Mouse (Mus musculus) lung, adult 2 months (tissue): ENCODE measurements around the gene Aes.

Experiments used
- CTCF ChIP-seq: fragments of 200-500 bp; IDR thresholded peaks from 2 replicates; pipeline ENCODE4 v1.5.1; 2011; ENCODE audit warnings: mild to moderate bottlenecking, low read length, control low read depth; ENCODE audit not compliant: insufficient read depth
- POLR2A ChIP-seq: fragments of 200-500 bp; IDR thresholded peaks from 2 replicates; pipeline ENCODE4 v1.6.1; 2011; ENCODE audit warnings: low read depth, mild to moderate bottlenecking, control low read depth, low read length, borderline replicate concordance; ENCODE audit errors: extremely low read depth

GRCm38 (mm10) chr10:81519978-81520365 is 39.3 kb upstream of the Aes start:
- no peak for TF ChIP-seq POLR2A
- TF ChIP-seq CTCF, result no peak
